Mouse (Mus musculus) gastrocnemius, postnatal 14 days (tissue): ENCODE measurements around the gene Wee1. TPM values are rescaled to one million over a fixed set of nuclear protein-coding genes. Genes with fewer than 3 reads are reported as not detected.
"Not testable (repeated sequence)": the region's sequence is repeated elsewhere in the genome, so short reads cannot be mapped to it uniquely, and the experiment has no call there.

ENCODE experiments used
- DNase-seq: peaks from one replicate; pipeline ENCODE4 v3.0.0; 2021; ENCODE audit warnings: mixed read lengths
- intact Hi-C: fragments of 180-260 bp; cut with DNase I; formaldehyde crosslinking; loops from one replicate; pipeline ENCODE4 v1.15.1; 2025; ENCODE audit warnings: low total_unique reads
- long read RNA-seq, 2 experiments: library from polyadenylated mRNA; stranded (forward); transcript quantifications; one replicate each; pipeline ENCODE4 v2.0.0; 2021
- total RNA-seq, 2 experiments: library from RNA; stranded (reverse); gene quantifications; 2 replicates each; pipeline ENCODE4 v1.2.3; 2021

The Wee1 gene
- 1 to 10 TPM; 4.3 to 6.4 TPM for total RNA-seq
- long read RNA-seq, experiment 1, partial matches to known transcripts: 1 of 5 reads
- long read RNA-seq, experiment 1, other reads (novel, unspliced or antisense): 2 of 5 reads
- long read RNA-seq, experiment 2, transcript Wee1-201 (11 exons, 3,419 nt): major isoform, 7 of 8 reads
- long read RNA-seq, experiment 2, partial matches to known transcripts: 0 of 8 reads
- long read RNA-seq, experiment 2, other reads (novel, unspliced or antisense): 1 of 8 reads

DNA sequence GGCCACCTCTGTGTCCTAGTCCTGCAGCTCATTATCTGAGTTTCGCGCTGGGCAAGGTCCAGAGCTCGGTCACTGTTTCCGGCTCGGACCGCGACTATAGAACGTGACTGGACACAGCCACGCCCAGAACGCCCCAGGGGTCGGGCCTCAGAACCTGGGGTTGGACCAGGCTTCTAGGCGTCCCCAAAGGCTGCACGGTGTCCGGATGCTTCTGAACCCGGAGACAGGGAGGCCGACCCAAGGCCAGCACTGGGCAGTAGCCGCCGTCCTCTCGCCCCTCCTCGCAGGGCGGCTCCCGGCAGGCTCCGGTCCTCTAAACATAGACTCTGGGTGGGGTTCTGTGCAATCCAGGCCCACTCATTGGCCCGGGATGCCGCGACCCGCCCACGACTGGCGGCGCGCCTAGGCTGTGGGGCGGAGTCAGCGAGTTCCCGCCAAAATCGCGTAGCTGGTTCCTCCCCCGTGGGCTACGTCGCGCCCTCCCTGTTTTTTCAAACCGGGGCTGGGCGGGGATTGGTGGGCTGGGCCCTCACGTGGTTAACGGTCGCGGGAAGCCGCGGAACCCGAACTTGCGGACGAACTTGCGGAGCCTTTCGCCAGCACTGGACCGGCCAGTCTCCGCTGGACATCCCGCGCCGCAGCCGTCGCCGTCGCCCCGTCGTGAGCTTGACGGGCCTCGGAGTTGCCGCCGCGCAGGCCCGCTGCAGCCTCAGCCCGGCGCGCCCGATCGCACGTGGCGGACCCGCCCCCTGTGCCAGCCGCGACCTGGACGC is at the start of gene Wee1:
Wee1 (plus strand) TSS at position 531 of the 773 bp plus-strand sequence.
- peak; percentile 98 for DNase-seq
- intact Hi-C loops: no loop called here

GRCm38 (mm10) chr7:110078168-110078567 is 43.7 kb upstream of the Wee1 start:
- DNase-seq: no peak
- intact Hi-C loops: no loop called here

DNA sequence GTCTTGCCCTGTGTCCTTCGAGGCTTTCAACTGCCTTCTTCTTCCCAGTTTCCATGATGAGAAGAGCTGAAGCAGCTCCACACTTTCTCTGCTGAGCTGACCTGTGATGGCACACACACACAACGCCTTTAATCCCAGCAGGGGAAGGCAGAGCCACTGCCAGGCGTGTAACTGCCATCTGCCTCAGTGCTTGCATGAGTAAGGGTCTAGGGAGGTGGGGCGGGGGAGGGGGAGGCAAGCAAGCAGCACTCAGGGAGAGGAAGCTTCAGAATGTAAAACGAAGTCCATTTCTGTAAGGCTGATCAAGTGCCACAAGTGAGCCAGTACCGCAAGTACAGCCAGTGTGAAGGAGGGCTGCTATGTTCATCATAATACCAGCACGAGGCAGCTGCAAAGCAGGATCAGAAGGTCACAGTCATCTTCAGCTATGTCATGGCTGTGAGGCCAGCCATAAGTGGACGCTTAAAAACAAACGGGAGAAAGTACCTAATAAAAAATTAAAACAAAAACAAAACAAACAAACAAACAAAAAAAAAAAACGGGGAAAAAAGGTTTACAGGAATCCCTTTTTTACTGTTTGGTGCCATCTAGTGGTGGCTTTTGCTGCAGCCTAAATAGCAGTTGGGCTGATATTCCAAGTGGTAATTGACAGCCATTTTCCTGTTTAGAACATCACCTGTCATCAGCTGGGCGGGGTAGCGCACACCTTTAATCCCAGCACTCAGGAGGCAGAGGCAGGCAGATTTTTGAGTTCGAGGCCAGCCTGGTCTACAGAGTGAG is 38.3 kb upstream of the Wee1 start:
- DNase-seq: peak; percentile 45
- intact Hi-C loops: no loop called here

DNA sequence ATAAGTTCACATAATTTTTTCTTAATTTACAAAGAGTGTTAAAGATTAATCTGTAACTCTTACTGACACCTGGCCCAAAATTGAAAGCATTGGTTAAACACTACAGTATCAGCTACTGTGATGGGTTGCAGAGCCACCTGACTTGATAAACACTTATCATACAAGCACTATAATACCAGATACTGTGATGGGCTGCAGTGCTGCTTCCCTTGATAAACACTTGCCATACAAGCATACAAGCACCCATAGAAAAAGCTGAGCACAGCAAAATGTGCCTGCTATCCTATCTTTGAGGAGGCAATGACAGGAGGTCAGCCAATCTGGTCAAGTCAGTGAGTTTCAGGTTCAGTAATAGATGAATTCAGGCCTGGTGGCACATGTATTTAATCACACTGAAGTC is 36.6 kb upstream of the Wee1 start:
- no peak for DNase-seq
- intact Hi-C loops: no loop called here

DNA sequence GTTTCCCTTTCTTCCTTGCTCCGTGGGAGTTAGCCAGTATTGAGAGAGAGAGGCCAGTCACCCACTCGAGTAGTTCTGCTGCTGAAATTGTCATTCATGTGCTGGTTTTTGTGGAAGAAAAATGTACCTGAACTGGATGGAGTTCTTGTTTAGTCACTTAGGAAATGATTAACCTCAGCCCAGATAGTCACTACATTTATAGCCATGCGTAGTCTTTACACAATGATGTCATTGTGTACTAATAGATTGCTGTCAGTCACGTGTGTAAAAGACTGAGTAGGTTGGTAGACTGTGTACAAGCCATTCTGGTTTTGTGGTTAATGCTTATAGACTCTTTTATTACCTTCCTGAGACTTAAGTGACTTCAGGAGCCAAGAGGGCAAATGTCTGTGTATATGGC is 33.9 kb upstream of the Wee1 start:
- intact Hi-C loops: no loop called here
- DNase-seq: no peak

DNA sequence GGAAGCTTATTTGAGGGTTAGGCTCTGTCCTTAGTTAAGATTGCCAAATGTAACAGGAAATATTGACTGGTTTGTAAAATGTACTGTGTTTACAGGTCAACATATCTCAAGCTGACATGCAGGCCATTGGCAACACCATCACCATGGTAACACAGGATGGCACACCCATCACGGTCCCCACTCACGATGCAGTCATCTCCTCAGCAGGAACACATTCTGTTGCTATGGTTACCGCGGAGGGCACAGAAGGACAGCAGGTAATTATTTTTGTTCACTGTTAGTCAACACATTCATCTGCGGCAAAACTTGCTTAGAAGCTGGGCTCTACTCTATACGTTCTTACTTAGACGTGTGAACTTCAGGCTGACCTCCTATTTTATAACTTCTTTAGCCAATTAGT is 30.2 kb upstream of the Wee1 start:
- DNase-seq: no peak
- intact Hi-C loops: no loop called here

DNA sequence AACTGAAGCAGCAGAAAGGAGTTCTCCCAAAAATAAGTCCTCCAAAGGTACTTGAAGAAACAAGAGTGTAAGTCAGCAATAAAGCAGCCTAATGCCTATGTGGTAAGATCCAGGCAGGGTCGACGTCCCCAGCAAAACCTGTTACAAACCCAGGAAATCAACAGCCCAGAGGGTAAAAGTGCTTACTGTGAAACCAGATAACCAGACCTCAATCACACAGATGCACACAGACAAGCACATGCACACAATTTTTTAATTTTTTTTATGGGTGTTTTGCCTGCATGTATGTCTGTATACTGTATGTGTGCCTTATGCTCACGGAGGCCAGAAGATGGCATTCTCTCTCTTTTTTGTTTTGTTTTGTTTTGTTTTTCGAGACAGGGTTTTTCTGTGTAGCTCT is 25.5 kb upstream of the Wee1 start:
- intact Hi-C loops: no loop called here
- DNase-seq: no peak

- intact Hi-C loops: no loop called here
- DNase-seq: no peak
Measured at GRCm38 (mm10) chr7:110097106-110097793, 24.6 kb upstream of the Wee1 start.

DNA sequence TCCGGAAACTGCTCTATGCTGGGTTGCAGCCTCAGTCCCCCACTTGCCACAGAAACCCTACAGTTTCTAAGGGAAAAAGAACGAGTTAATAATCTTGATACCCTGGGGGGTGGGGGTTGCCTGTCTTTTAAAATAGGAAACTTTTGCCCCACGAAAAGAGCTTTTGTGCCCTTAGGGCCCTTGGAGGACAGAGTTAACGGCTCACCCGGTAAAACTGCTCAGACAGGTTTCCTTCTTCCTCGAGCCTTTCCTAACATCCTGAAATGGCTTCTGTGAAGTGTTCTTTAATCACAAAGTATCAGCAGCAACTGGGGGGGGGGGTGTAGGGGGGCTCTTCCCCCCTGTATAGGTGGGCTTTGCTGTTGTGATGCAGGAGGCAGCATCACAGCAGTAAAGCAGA is 21.0 kb upstream of the Wee1 start:
- DNase-seq: no peak
- intact Hi-C loops: no loop called here

GRCm38 (mm10) chr7:110101266-110101665 is 20.6 kb upstream of the Wee1 start:
- no peak for DNase-seq
- intact Hi-C loops: no loop called here

DNA sequence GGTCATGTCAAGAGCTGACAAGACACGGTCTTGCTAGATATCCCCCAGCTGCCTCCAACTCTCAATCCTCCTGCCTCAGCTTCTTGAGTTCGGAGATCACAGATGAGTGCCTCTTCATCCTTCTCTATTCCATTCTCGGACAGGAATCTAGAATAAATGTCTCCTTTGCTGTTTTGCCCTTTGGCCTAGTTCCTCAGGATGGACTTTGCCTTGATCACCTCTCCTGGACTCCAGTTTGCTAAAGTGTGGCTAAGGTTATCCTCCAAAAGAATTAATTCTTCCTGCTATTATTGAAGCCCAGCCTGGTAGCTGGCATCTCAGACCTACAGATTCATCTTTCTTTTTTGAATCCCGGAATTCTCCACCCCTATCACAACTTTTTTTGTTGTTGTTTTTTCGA is 16.8 kb upstream of the Wee1 start:
- intact Hi-C loops: no loop called here
- DNase-seq: no peak

DNA sequence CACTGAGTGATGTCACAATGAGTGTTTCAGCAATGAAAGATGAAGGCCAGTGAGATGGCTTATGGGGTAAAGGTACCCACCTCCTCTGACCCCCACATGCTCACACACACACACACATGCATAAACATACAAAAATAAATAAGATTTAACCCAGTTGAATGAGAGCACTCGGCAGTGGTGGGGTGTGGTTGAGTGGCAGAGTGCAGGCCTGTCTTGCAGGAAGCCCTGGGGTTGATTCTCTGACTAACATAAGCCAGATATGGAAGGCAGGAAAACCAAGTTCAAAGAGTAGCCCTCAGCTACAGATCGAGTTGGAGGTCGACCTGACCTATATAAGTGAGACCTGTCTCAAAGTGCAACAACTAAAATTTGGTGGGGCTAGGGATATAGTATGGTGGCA is 15.2 kb upstream of the Wee1 start:
- intact Hi-C loops: no loop called here
- DNase-seq: no peak

DNA sequence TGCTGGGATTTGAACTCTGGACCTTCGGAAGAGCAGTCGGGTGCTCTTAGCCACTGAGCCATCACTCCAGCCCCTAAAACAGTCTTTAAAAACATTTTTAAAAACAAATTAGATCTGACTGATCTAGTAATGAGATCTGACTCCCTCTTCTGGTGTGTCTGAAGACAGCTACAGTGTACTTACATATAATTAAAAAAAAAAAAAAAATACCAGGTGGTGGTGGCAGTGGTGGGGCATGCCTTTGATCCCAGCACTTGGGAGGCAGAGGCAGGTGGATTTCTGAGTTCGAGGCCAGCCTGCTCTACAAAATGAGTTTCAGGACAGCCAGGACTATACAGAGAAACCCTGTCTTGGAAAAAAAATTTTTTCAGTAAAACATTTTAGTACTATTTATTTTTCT is 13.3 kb upstream of the Wee1 start:
- DNase-seq, intact Hi-C loops: not testable (repeated sequence)

- DNase-seq: peak; percentile 85
- intact Hi-C loops: no loop called here
Measured at GRCm38 (mm10) chr7:110108967-110109610, 12.8 kb upstream of the Wee1 start.

DNA sequence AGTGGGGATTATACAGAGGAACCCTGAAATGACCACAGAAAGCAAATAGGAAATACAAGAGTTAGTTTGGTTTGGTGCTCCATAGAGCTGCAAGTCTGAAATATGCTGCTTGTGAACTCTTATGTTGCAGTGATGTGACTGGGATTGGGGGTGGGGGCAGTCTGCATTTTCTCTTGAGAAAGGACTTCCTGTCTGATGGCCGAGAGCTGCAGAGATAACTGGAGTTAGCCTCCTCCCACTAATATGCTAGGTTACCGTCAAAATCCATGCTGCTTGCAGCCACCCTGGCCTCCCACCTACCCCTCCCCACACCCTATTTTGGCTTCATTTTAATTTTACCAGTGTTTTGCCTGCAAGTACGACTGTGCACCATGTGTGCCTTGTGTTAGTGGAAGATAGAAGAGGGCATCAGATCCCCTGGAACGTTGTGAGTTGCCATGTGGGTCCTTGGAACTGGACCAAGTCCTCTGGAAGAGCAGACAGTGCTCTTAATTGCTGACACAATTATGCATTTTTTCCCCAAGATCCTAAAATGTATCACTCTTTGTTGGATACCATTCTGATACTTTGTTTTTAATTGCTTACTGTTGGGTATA is 11.7 kb upstream of the Wee1 start:
- DNase-seq: no peak
- intact Hi-C loops: no loop called here

DNA sequence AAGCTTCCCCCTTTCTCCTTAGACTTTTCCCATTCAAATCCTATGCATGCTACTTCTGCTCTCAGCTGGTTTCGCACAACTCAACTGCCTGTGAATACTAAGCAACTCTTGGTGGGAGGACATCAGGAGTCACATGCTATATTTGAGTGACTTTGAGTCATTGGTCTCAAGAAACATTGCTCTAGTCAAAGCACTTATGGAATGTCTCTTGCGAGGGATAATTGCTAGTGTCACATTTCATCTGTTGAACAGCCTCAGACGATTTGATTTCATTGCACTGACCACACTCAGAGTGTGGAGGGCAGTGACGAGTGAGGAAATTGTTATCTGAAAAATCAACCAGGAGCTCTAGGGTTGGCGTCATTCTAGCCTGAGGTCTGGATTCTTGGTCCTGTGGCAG is 7.1 kb upstream of the Wee1 start:
- intact Hi-C loops: no loop called here
- no peak for DNase-seq

DNA sequence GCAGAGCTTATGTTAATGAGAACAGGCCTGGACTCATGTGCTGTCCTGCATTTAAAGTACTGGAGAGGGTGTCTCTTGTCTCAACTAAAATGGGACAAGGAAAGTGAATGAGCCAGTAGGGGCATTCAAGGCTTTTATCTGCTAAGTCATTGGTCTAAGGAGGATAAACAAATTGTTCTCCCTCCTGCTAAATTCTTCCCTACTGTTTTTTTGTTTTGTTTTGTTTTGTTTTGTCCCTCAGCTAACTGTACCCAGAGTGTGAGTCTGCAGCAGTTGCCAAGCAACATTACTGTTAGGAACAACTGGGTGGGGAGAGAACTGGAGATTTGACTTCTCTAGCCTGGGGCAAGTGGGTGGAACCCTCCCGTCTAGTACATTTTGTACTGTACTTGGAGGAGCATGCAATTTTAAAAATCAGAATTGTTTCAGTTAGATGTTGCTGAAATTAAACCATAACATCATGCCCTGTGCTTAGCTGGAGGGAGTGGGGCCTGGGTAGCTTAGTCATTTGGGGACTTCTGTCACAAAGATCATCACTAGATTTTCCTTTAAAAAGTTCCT is 5.0 kb upstream of the Wee1 start:
- peak; percentile 52 for DNase-seq
- intact Hi-C loops: no loop called here

DNA sequence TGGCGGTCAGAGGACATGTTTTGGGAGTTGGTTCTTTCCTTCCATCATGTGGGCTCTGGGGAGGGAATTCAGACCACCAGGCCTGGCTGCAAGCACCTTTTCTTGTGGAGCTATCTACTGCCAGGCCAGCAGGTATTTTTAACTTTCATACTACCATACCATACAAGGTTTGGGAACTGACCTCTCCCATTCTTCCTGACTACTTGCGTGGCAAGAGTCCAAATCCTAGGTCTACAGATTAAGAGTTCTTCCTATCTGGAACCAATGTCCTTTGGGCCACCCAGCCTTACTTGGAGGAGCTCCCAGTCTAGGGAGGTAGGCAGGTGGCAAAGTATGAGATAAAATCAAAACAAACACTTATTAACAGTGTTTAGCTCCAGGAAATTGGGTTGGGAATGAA is 3.4 kb upstream of the Wee1 start:
- intact Hi-C loops: no loop called here
- DNase-seq: no peak
